Mouse (Mus musculus) forebrain, embryonic 13.5 days (tissue): ENCODE measurements at regions not wholly inside any gene's neighbourhood (a gene's known extent, or its start where the extent isn't known, plus 50 kb on each side); places are given as distances from the start of the nearest gene placed in this dataset.
A peak's percentile ranks its signal among the peaks of the same experiment; 100 is the strongest.

Experiments
- ATAC-seq: fragments of 200-750 bp; cut with Nextera tagmentation; 2 replicates; pipeline ENCODE4 v1.8.0; 2017
- H3K27ac ChIP-seq: fragments of 300-500 bp; sonication (generic); 2 replicates; pipeline ENCODE4 v1.5.1; 2015; ENCODE audit warnings: inconsistent platforms, mild to moderate bottlenecking, moderate library complexity
- H3K27me3 ChIP-seq: fragments of 300-500 bp; sonication (generic); 2 replicates; pipeline ENCODE4 v1.6.1; 2015; ENCODE audit warnings: mild to moderate bottlenecking, inconsistent platforms
- H3K36me3 ChIP-seq: fragments of 300-500 bp; sonication (generic); 2 replicates; pipeline ENCODE4 v1.6.1; 2015; ENCODE audit warnings: mild to moderate bottlenecking, inconsistent platforms; ENCODE audit not compliant: poor library complexity, severe bottlenecking
- H3K4me1 ChIP-seq: fragments of 300-500 bp; sonication (generic); 2 replicates; pipeline ENCODE4 v1.6.1; 2015; ENCODE audit warnings: inconsistent platforms
- H3K4me2 ChIP-seq: fragments of 300-500 bp; sonication (generic); 2 replicates; pipeline ENCODE4 v1.6.1; 2015; ENCODE audit warnings: inconsistent platforms, mild to moderate bottlenecking, moderate library complexity
- H3K4me3 ChIP-seq: fragments of 300-500 bp; sonication (generic); 2 replicates; pipeline ENCODE4 v1.5.1; 2015; ENCODE audit warnings: mild to moderate bottlenecking, inconsistent platforms
- H3K9ac ChIP-seq: fragments of 300-500 bp; sonication (generic); 2 replicates; pipeline ENCODE4 v1.6.1; 2015; ENCODE audit warnings: mild to moderate bottlenecking, inconsistent platforms
- H3K9me3 ChIP-seq: fragments of 300-500 bp; sonication (generic); replicated peaks from 2 replicates; pipeline ENCODE4 v1.6.1; 2016; ENCODE audit warnings: inconsistent platforms
- WGBS: fragments of 180-500 bp; shearing (Covaris S2); methylation state at CpG from one replicate; pipeline ENCODE4 v1.1.7; 2015; 5-methylcytosine and 5-hydroxymethylcytosine counted together

- no peak overlapping the region for H3K9ac ChIP-seq
- H3K36me3 ChIP-seq = no peaks in the 10 kb centered on the region
- no peak overlapping the region for H3K4me3 ChIP-seq
- H3K4me1 ChIP-seq = peaks cover 8% of the 10 kb centered on the region; the same call in 1 of the 2 replicates
- H3K9me3 ChIP-seq = no peaks in the 10 kb centered on the region
- no peak overlapping the region for H3K4me2 ChIP-seq
- no peaks in the 10 kb centered on the region for H3K27me3 ChIP-seq
- no peak for ATAC-seq
- WGBS = 82% methylated on average over 2 of the region's 2 CpGs
- no peak overlapping the region for H3K27ac ChIP-seq
Measured at GRCm38 (mm10) chr4:12750817-12751216, 579.0 kb upstream of the Fam92a start.

GRCm38 (mm10) chr4:12749874-12750273, 578.1 kb upstream of the Fam92a start:
- WGBS = 94% methylated on average over 1 of the region's 1 CpGs
- no peak for ATAC-seq
- no peak overlapping the region for H3K27ac ChIP-seq
- no peaks in the 10 kb centered on the region for H3K27me3 ChIP-seq
- no peak overlapping the region for H3K9ac ChIP-seq
- no peaks in the 10 kb centered on the region for H3K36me3 ChIP-seq
- H3K4me2 ChIP-seq = no peak overlapping the region
- no peaks in the 10 kb centered on the region for H3K9me3 ChIP-seq
- peaks cover 8% of the 10 kb centered on the region; the same call in 1 of the 2 replicates for H3K4me1 ChIP-seq
- H3K4me3 ChIP-seq = no peak overlapping the region

- Histone ChIP-seq H3K4me1 (no peaks in the 10 kb centered on the region; the same call in 1 of the 2 replicates), H3K4me2 (no peak overlapping the region), H3K27me3 (no peaks in the 10 kb centered on the region), H3K27ac (no peak overlapping the region), H3K4me3 (no peak overlapping the region), H3K36me3 (no peaks in the 10 kb centered on the region), H3K9ac (no peak overlapping the region), H3K9me3 (no peaks in the 10 kb centered on the region)
- WGBS = 34% methylated on average over 5 of the region's 5 CpGs
- peak; percentile 48; the same call in 1 of the 2 replicates for ATAC-seq
Measured at GRCm38 (mm10) chr4:12743714-12744327, 572.0 kb upstream of the Fam92a start.

- Histone ChIP-seq H3K4me3 (no peak overlapping the region), H3K4me2 (no peak overlapping the region), H3K4me1 (no peaks in the 10 kb centered on the region), H3K9ac (no peak overlapping the region), H3K36me3 (no peaks in the 10 kb centered on the region), H3K27me3 (no peaks in the 10 kb centered on the region), H3K9me3 (no peaks in the 10 kb centered on the region), H3K27ac (no peak overlapping the region)
- WGBS = 82% methylated on average over 3 of the region's 3 CpGs
- no peak for ATAC-seq
Measured at GRCm38 (mm10) chr4:12736411-12736810, 564.6 kb upstream of the Fam92a start.

- no peak for ATAC-seq
- H3K4me2 ChIP-seq = no peak overlapping the region
- H3K4me3 ChIP-seq = no peak overlapping the region
- WGBS = 87% methylated on average over 1 of the region's 1 CpGs
- no peaks in the 10 kb centered on the region for H3K9me3 ChIP-seq
- H3K4me1 ChIP-seq = no peaks in the 10 kb centered on the region
- H3K27ac ChIP-seq = no peak overlapping the region
- no peaks in the 10 kb centered on the region for H3K36me3 ChIP-seq
- no peak overlapping the region for H3K9ac ChIP-seq
- no peaks in the 10 kb centered on the region for H3K27me3 ChIP-seq
Measured at GRCm38 (mm10) chr4:12700189-12700588, 528.4 kb upstream of the Fam92a start.

- Histone ChIP-seq H3K4me1 (no peaks in the 10 kb centered on the region), H3K4me3 (no peak overlapping the region), H3K9ac (no peak overlapping the region), H3K36me3 (no peaks in the 10 kb centered on the region), H3K27me3 (no peaks in the 10 kb centered on the region), H3K27ac (no peak overlapping the region), H3K4me2 (no peak overlapping the region), H3K9me3 (no peaks in the 10 kb centered on the region)
- ATAC-seq = no peak
- WGBS = 84% methylated on average over 3 of the region's 3 CpGs
Measured at GRCm38 (mm10) chr4:12677814-12678213, 506.0 kb upstream of the Fam92a start.

GRCm38 (mm10) chr4:12671399-12671798, 499.6 kb upstream of the Fam92a start:
- Histone ChIP-seq H3K36me3 (no peaks in the 10 kb centered on the region), H3K27me3 (no peaks in the 10 kb centered on the region), H3K4me2 (no peak overlapping the region), H3K4me3 (no peak overlapping the region), H3K27ac (no peak overlapping the region), H3K9me3 (no peaks in the 10 kb centered on the region), H3K4me1 (no peaks in the 10 kb centered on the region), H3K9ac (no peak overlapping the region)
- 55% methylated on average over 7 of the region's 7 CpGs for WGBS
- ATAC-seq = peak; percentile 83; the same call in 1 of the 2 replicates

GRCm38 (mm10) chr4:12663176-12663575, 491.4 kb upstream of the Fam92a start:
- 5% methylated on average over 2 of the region's 2 CpGs for WGBS
- no peaks in the 10 kb centered on the region for H3K9me3 ChIP-seq
- no peaks in the 10 kb centered on the region for H3K36me3 ChIP-seq
- no peaks in the 10 kb centered on the region for H3K27me3 ChIP-seq
- H3K9ac ChIP-seq = no peak overlapping the region
- H3K4me3 ChIP-seq = no peak overlapping the region
- no peak overlapping the region for H3K4me2 ChIP-seq
- ATAC-seq = 0 out of 2 replicates have a peak, but pooled peaks have one; percentile 33
- no peak overlapping the region for H3K27ac ChIP-seq
- peaks cover 17% of the 10 kb centered on the region for H3K4me1 ChIP-seq

GRCm38 (mm10) chr4:12662683-12663082, 490.9 kb upstream of the Fam92a start:
- H3K4me3 ChIP-seq = no peak overlapping the region
- no peaks in the 10 kb centered on the region for H3K27me3 ChIP-seq
- ATAC-seq = 0 out of 2 replicates have a peak, but pooled peaks have one; percentile 30
- H3K9ac ChIP-seq = no peak overlapping the region
- H3K4me1 ChIP-seq = peaks cover 17% of the 10 kb centered on the region
- no peaks in the 10 kb centered on the region for H3K36me3 ChIP-seq
- H3K27ac ChIP-seq = no peak overlapping the region
- 13% methylated on average over 1 of the region's 1 CpGs for WGBS
- H3K9me3 ChIP-seq = no peaks in the 10 kb centered on the region
- H3K4me2 ChIP-seq = no peak overlapping the region

GRCm38 (mm10) chr4:12659084-12659483, 487.3 kb upstream of the Fam92a start:
- Histone ChIP-seq H3K9me3 (no peaks in the 10 kb centered on the region), H3K4me3 (no peak overlapping the region), H3K27me3 (no peaks in the 10 kb centered on the region), H3K4me1 (peaks cover 35% of the 10 kb centered on the region), H3K4me2 (no peak overlapping the region), H3K36me3 (no peaks in the 10 kb centered on the region), H3K9ac (no peak overlapping the region), H3K27ac (no peak overlapping the region)
- no peak for ATAC-seq
- WGBS = 35% methylated on average over 1 of the region's 1 CpGs

GRCm38 (mm10) chr4:12658594-12658993, 486.8 kb upstream of the Fam92a start:
- Histone ChIP-seq H3K36me3 (no peaks in the 10 kb centered on the region), H3K27me3 (no peaks in the 10 kb centered on the region), H3K4me3 (no peak overlapping the region), H3K9ac (no peak overlapping the region), H3K4me1 (peaks cover 35% of the 10 kb centered on the region), H3K9me3 (no peaks in the 10 kb centered on the region), H3K4me2 (no peak overlapping the region), H3K27ac (no peak overlapping the region)
- 11% methylated on average over 6 of the region's 6 CpGs for WGBS
- ATAC-seq = no peak

- H3K4me1 ChIP-seq = peaks cover 27% of the 10 kb centered on the region
- WGBS = 84% methylated on average over 1 of the region's 1 CpGs
- no peaks in the 10 kb centered on the region for H3K27me3 ChIP-seq
- H3K9ac ChIP-seq = no peak overlapping the region
- no peak overlapping the region for H3K27ac ChIP-seq
- no peaks in the 10 kb centered on the region for H3K36me3 ChIP-seq
- no peak overlapping the region for H3K4me2 ChIP-seq
- H3K9me3 ChIP-seq = no peaks in the 10 kb centered on the region
- ATAC-seq = no peak
- no peak overlapping the region for H3K4me3 ChIP-seq
Measured at GRCm38 (mm10) chr4:12657820-12658219, 486.0 kb upstream of the Fam92a start.
